Mouse (Mus musculus): ENCODE data around the gene 1600014C10Rik. TPM values are rescaled to one million over a fixed set of nuclear protein-coding genes. Genes with fewer than 3 reads are reported as not detected.

Gene 1600014C10Rik
- total and polyA plus RNA-seq, 3 experiments: 3.7 to 12.3 (median 6.7) TPM

DNA sequence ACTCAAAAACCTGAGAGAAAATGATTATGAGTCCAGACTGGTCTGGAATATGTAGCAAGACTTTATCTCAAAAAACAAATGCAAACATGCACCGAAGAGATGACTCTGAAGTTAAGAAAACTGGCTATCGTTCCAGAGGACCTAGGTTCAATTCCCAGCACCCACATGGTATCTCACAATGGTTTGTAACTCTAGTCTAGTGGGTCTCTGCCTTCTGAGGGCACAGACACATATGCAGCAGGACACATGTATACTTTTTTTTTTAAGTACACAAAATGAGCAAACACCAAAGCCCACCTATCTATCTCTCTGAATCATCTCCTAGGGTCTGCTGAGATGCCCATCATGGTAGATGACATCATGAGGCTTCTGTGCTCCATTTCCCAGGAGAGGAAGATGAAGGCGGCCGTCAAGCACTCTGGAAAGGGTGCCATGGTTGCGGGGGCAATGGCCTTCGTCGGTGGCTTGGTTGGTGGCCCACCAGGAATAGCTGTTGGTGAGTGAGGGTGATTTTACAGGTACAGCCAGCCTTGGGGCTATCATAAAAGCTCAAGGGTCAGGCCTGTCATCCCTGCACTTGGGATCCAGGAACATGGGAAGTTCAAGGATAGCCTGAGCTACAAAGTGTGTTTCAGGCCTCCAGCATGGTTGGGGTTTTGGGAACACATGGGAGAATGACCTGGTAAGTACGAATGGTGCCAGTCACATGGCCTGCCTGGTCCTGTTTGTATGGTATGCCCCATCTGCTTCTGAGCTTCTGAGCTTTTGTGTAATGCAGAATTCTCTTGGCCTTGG, 5.5 kb downstream of the 1600014C10Rik start:
- Histone ChIP-seq H3K36me3 (replicated peaks) (no peaks in the 10 kb centered on the region), H3K4me3 (ENCODE audit: low read depth, low read length) (no peak overlapping the region), H3K4me1 (ENCODE audit: insufficient read depth, low read depth, low read length) (peaks cover 3% of the 10 kb centered on the region; the same call in 1 of the 2 replicates), H3K9me3 (replicated peaks) (peaks cover 74% of the 10 kb centered on the region), H3K27me3 (ENCODE audit: insufficient read depth, low read length) (peaks cover 2% of the 10 kb centered on the region; the same call in 1 of the 2 replicates)
- DNase-seq (ENCODE audit: low spot score) (peak; percentile 46), ATAC-seq (ENCODE audit: extremely low read depth, insufficient number of reproducible peaks, low FRiP score, poor library complexity, severe bottlenecking) (no peak)
- no peak for TF ChIP-seq GATA1 (IDR thresholded peaks at IDR 0.05; ENCODE audit: borderline replicate concordance, low read length)
- no peak for TF ChIP-seq GATA2 (IDR thresholded peaks at IDR 0.05; ENCODE audit: borderline replicate concordance, low read depth, low read length)
- no peak for TF ChIP-seq CTCF (IDR thresholded peaks at IDR 0.05; ENCODE audit: low read depth, low read length)
- TF ChIP-seq TAL1 (conservative IDR thresholded peaks at IDR 0.05; ENCODE audit: low read depth, low read length): no peak
- TF ChIP-seq POLR2AphosphoS5 (IDR thresholded peaks at IDR 0.05; ENCODE audit: insufficient replicate concordance, low read depth, low read length): no peak

DNA sequence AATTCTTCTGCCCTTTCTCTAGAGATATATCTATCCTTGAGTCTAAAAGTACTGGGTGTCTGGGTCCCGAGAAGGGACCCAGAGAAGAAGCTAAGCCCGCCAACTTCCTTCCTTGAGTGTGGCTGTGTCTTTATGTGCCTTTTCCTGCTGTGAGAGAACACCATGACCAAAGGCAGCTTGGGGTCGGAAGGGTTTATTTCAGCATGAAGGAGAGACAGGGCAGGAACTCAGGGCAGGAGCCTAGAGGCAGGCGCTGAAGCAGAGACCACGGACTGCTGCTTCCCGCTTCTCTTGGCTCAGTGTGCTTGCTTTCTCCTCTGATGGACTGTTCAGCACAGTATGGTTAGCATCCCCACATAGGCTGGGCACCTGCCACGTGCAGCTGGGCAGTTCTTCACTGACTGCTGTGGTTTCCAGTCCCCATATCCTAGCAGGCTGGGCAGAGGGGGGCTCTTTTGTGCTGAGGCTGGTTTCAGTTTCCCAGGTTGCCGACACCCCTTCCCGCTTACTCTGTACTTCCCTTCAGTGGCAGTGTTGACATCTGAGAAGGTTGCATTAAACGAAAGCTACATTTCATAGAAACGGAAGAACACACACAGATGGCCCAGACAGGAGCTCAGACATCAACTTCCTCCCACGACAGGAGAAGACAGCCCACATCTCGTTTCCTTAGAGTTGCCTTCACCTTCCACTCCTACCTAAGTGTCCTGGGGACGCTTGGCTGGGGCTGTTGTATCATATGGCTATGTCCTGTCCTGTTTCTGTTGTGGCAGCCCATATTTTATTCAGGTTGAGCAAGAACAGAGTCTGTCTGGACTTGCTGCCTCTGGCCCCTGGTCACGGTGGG, 6.3 kb downstream of the 1600014C10Rik start:
- peak; percentile 55 for DNase-seq (ENCODE audit: low spot score)

DNA sequence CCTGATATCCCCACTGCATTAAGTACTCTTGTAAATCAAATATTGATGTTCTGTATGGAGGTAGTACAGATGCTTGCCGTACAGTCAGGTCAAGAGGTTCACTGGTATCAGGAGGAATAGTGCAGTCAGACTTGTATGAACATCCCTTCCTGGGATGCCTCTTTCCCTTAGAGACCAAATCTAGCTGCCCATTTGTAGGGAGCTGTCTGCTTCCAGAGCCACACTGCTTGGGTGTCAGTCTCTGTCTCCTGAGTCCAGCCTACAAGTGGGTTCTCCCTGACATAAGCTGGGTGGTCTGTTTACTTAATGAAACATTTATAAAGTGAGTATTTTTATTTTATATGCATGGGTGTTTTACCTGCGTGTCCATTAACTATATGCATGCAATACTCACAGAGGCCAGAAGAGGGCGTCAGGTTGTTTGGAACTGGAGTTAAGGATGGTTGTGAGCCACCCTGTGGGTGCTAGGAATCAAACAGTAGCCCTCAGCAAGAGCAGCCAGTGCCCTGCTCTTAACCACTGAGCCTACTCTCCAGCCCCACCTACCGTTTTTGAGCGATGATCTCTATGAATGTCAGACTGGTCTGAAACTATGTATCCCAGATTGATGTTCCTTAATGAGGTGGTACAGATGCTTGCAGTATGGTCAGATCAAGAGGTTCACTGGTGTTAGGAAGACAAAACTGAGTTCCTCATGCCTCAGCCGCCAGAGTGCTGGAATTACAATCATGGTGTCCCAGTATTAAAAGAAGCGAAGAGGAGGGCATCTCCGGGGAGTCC, 7.2 kb downstream of the 1600014C10Rik start:
- DNase-seq (ENCODE audit: low spot score): peak; percentile 69
- Histone ChIP-seq H3K4me1 (ENCODE audit: insufficient read depth, low read depth, low read length) (no peaks in the 10 kb centered on the region; the same call in 1 of the 2 replicates), H3K27me3 (ENCODE audit: insufficient read depth, low read length) (peaks cover 2% of the 10 kb centered on the region; the same call in 1 of the 2 replicates), H3K9me3 (replicated peaks) (peaks cover 72% of the 10 kb centered on the region), H3K36me3 (replicated peaks) (no peaks in the 10 kb centered on the region), H3K4me3 (ENCODE audit: low read depth, low read length) (no peak overlapping the region)
- TF ChIP-seq GATA1 (IDR thresholded peaks at IDR 0.05; ENCODE audit: borderline replicate concordance, low read length) (no peak), CTCF (IDR thresholded peaks at IDR 0.05; ENCODE audit: low read depth, low read length) (no peak), TAL1 (conservative IDR thresholded peaks at IDR 0.05; ENCODE audit: low read depth, low read length) (no peak), GATA2 (IDR thresholded peaks at IDR 0.05; ENCODE audit: borderline replicate concordance, low read depth, low read length) (no peak), POLR2AphosphoS5 (IDR thresholded peaks at IDR 0.05; ENCODE audit: insufficient replicate concordance, low read depth, low read length) (no peak)
- no peak; the same call in 1 of the 2 replicates for ATAC-seq (ENCODE audit: extremely low read depth, insufficient number of reproducible peaks, low FRiP score, poor library complexity, severe bottlenecking)

More for the DNA sequence above, 6.3 kb downstream of the 1600014C10Rik start:
- H3K27me3 ChIP-seq (ENCODE audit: insufficient read depth, low read length): peaks cover 2% of the 10 kb centered on the region; the same call in 1 of the 2 replicates
- ATAC-seq (ENCODE audit: extremely low read depth, insufficient number of reproducible peaks, low FRiP score, poor library complexity, severe bottlenecking): no peak
- H3K9me3 ChIP-seq (replicated peaks): peaks cover 71% of the 10 kb centered on the region
- no peaks in the 10 kb centered on the region; the same call in 1 of the 2 replicates for H3K4me1 ChIP-seq (ENCODE audit: insufficient read depth, low read depth, low read length)
- H3K4me3 ChIP-seq (ENCODE audit: low read depth, low read length): no peak overlapping the region
- TF ChIP-seq CTCF (IDR thresholded peaks at IDR 0.05; ENCODE audit: low read depth, low read length) (no peak), POLR2AphosphoS5 (IDR thresholded peaks at IDR 0.05; ENCODE audit: insufficient replicate concordance, low read depth, low read length) (no peak), GATA1 (IDR thresholded peaks at IDR 0.05; ENCODE audit: borderline replicate concordance, low read length) (no peak), GATA2 (IDR thresholded peaks at IDR 0.05; ENCODE audit: borderline replicate concordance, low read depth, low read length) (no peak), TAL1 (conservative IDR thresholded peaks at IDR 0.05; ENCODE audit: low read depth, low read length) (no peak)
- no peaks in the 10 kb centered on the region for H3K36me3 ChIP-seq (replicated peaks)

DNA sequence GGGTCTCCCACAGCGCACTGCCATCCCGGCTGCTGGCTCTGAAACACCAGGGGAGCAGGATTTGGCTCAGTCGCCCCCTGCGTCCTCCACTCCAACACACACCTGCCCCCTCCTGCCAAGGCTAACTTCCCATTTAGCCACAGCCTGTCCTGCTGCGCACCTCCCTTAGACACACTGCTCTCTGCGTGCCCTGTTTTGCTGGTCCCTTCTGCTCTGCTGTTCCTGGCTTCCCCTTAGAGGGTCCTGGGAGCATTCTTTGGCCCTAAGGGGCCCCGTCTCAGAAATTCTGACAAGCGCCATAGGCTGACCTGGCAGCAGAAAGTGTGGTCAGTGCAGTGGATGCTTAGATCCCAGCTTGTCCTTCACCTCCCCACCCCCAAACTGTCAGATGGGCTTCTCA, 8.1 kb downstream of the 1600014C10Rik start:
- TF ChIP-seq TAL1 (conservative IDR thresholded peaks at IDR 0.05; ENCODE audit: low read depth, low read length): no peak
- TF ChIP-seq GATA2 (IDR thresholded peaks at IDR 0.05; ENCODE audit: borderline replicate concordance, low read depth, low read length): no peak
- no peak for TF ChIP-seq CTCF (IDR thresholded peaks at IDR 0.05; ENCODE audit: low read depth, low read length)
- TF ChIP-seq POLR2AphosphoS5 (IDR thresholded peaks at IDR 0.05; ENCODE audit: insufficient replicate concordance, low read depth, low read length): no peak
- TF ChIP-seq GATA1 (IDR thresholded peaks at IDR 0.05; ENCODE audit: borderline replicate concordance, low read length): no peak
- ATAC-seq (ENCODE audit: extremely low read depth, insufficient number of reproducible peaks, low FRiP score, poor library complexity, severe bottlenecking) (peak; percentile 4; the same call in 1 of the 2 replicates), DNase-seq (ENCODE audit: low spot score) (peak; percentile 45)
- Histone ChIP-seq H3K4me3 (ENCODE audit: low read depth, low read length) (peak overlapping the region; percentile 0), H3K4me1 (ENCODE audit: insufficient read depth, low read depth, low read length) (no peaks in the 10 kb centered on the region; the same call in 1 of the 2 replicates), H3K27me3 (ENCODE audit: insufficient read depth, low read length) (peaks cover 2% of the 10 kb centered on the region; the same call in 1 of the 2 replicates), H3K36me3 (replicated peaks) (no peaks in the 10 kb centered on the region), H3K9me3 (replicated peaks) (peaks cover 69% of the 10 kb centered on the region)

DNA sequence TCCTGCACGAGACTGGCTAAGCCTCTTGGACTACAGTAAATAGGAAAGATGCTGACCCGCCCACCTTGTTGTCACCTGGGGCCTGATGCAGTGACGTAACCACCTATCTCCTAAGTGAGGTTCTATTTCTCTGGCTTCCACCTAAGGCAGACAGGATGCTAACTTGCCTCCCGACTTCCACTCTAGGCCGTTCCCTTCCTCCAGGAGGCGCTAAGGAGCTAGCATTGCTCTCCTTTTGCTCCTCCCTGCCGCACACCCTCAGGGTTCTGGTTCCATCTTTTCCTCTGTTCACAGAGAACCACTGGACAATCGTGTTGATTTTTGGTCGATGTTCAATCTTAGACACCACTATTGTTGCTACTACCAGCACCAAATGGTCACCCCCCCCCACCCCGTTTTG, 8.6 kb downstream of the 1600014C10Rik start:
- Histone ChIP-seq H3K9me3 (replicated peaks) (peaks cover 71% of the 10 kb centered on the region), H3K4me3 (ENCODE audit: low read depth, low read length) (no peak overlapping the region), H3K27me3 (ENCODE audit: insufficient read depth, low read length) (peaks cover 2% of the 10 kb centered on the region; the same call in 1 of the 2 replicates), H3K36me3 (replicated peaks) (no peaks in the 10 kb centered on the region), H3K4me1 (ENCODE audit: insufficient read depth, low read depth, low read length) (no peaks in the 10 kb centered on the region; the same call in 1 of the 2 replicates)
- TF ChIP-seq POLR2AphosphoS5 (IDR thresholded peaks at IDR 0.05; ENCODE audit: insufficient replicate concordance, low read depth, low read length) (no peak), GATA1 (IDR thresholded peaks at IDR 0.05; ENCODE audit: borderline replicate concordance, low read length) (no peak), CTCF (IDR thresholded peaks at IDR 0.05; ENCODE audit: low read depth, low read length) (no peak), TAL1 (conservative IDR thresholded peaks at IDR 0.05; ENCODE audit: low read depth, low read length) (no peak), GATA2 (IDR thresholded peaks at IDR 0.05; ENCODE audit: borderline replicate concordance, low read depth, low read length) (no peak)
- DNase-seq (ENCODE audit: low spot score): peak; percentile 49
- ATAC-seq (ENCODE audit: extremely low read depth, insufficient number of reproducible peaks, low FRiP score, poor library complexity, severe bottlenecking): no peak
